Mouse (Mus musculus): ENCODE measurements at regions not wholly inside any gene's neighbourhood (a gene's known extent, or its start where the extent isn't known, plus 50 kb on each side); places are given as distances from the start of the nearest gene placed in this dataset.

DNA sequence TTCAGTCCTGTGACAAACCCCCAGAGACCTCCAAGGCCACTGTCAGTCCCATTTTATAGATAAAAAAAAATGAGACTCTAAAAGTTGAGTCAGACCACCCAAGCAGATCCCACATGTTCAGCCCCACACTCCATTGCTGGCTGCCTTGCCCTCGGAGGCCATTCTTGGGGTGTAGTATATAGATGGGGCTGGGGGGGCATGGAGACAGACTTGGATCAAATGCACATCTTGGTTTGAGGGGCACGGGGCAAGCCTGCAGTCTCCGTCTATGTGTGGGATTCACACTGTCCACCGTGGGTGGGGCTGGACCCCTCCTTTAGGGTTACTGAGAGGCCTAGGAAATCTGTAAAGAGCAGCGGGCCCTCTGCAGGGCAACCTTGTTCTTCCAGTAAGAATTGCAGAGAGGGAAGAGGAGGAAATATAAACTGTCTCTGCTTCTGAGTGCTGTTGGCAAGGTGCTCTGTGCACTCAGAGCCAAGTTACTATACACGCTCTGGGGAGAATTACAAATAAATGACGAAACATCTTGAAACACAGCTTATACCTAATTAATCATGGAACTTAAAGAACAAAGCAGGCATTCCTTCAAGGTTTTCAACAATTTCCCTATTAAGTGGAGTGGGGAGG lies 184.4 kb upstream of the Habp2 start:
- DNase-seq (ENCODE audit: low spot score) (no peak), ATAC-seq (replicated peaks; ENCODE audit: low FRiP score) (no peak)
- H3K9me3 ChIP-seq (ENCODE audit: control insufficient read depth, low read length), result no peaks in the 10 kb centered on the region
- no peaks in the 10 kb centered on the region for H3K27me3 ChIP-seq (replicated peaks; ENCODE audit: control insufficient read depth, insufficient read depth, low read length)
- 76% methylated on average over 7 of the region's 7 CpGs for WGBS
- no peak overlapping the region for H3K4me3 ChIP-seq (ENCODE audit: low read depth, low read length)
- H3K27ac ChIP-seq (ENCODE audit: low read depth, low read length), result no peak overlapping the region
- no peak overlapping the region for H3K4me2 ChIP-seq
- no peaks in the 10 kb centered on the region for H3K36me3 ChIP-seq (ENCODE audit: control insufficient read depth, insufficient read depth, low read length)
- H3K9ac ChIP-seq (ENCODE audit: low read depth, low read length), result no peak overlapping the region
- H3K4me1 ChIP-seq (replicated peaks; ENCODE audit: control insufficient read depth, insufficient read depth, low read length), result no peaks in the 10 kb centered on the region

DNA sequence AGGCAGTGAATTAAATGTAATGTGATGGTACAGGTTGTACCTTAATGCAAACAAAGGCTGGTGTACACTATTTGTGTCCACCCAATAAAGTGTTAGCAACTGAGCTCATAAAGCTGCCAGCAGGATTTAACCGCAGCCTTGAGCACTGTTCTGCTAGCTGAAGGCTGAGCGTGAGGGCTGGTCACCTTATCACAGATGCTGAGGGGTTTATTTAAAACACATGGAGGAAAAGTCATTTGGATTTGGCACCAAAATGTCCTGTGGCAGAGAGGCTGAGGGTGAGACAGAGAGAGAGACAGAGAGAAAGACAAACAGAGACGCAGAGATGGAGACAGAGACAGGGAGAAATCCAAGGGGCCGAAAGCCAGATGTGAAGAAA lies 181.9 kb upstream of the Habp2 start:
- Histone ChIP-seq H3K9me3 (ENCODE audit: control insufficient read depth, low read length) (no peaks in the 10 kb centered on the region), H3K27me3 (replicated peaks; ENCODE audit: control insufficient read depth, insufficient read depth, low read length) (no peaks in the 10 kb centered on the region), H3K9ac (ENCODE audit: low read depth, low read length) (no peak overlapping the region), H3K27ac (ENCODE audit: low read depth, low read length) (no peak overlapping the region), H3K36me3 (ENCODE audit: control insufficient read depth, insufficient read depth, low read length) (no peaks in the 10 kb centered on the region), H3K4me1 (replicated peaks; ENCODE audit: control insufficient read depth, insufficient read depth, low read length) (no peaks in the 10 kb centered on the region), H3K4me3 (ENCODE audit: low read depth, low read length) (no peak overlapping the region), H3K4me2 (no peak overlapping the region)
- no peak for ATAC-seq (replicated peaks; ENCODE audit: low FRiP score)
- 71% methylated on average over 4 of the region's 4 CpGs for WGBS
- DNase-seq (ENCODE audit: low spot score), result no peak

DNA sequence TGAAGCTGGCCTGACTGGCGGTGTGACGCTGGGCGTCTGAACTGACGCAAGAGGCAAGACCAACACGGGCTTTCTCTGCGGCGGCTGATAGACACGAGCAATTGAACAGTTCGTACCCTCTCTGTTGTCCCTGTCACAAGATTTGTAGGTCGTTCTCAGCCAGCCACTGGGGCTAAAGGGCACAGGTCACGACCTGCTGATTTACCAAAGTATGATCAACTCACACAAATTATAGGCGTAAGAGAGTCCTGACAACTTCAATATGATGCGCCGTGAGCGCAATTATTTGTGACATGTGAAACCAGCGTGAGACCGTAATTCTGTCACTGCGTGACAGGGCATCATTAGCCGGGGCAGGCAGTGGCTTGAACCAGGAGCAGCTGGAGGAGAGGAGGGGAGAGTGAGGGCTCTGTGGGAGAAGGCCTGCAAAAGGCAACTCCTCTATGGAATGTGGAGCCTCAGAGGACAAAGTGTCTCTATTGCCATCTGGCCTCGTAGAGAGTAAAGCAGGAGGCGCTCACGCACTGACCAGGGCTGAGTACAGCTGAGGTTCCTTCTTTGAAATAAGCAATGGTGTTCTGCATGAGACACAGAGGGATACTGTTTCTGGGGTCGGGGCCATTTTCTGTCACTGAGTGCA lies 181.4 kb upstream of the Habp2 start:
- Histone ChIP-seq H3K4me2 (no peak overlapping the region), H3K9me3 (ENCODE audit: control insufficient read depth, low read length) (no peaks in the 10 kb centered on the region), H3K27ac (ENCODE audit: low read depth, low read length) (no peak overlapping the region), H3K36me3 (ENCODE audit: control insufficient read depth, insufficient read depth, low read length) (no peaks in the 10 kb centered on the region), H3K27me3 (replicated peaks; ENCODE audit: control insufficient read depth, insufficient read depth, low read length) (no peaks in the 10 kb centered on the region), H3K4me3 (ENCODE audit: low read depth, low read length) (no peak overlapping the region), H3K4me1 (replicated peaks; ENCODE audit: control insufficient read depth, insufficient read depth, low read length) (no peaks in the 10 kb centered on the region), H3K9ac (ENCODE audit: low read depth, low read length) (no peak overlapping the region)
- DNase-seq (ENCODE audit: low spot score) (no peak), ATAC-seq (replicated peaks; ENCODE audit: low FRiP score) (no peak)
- WGBS, result 76% methylated on average over 23 of the region's 23 CpGs

DNA sequence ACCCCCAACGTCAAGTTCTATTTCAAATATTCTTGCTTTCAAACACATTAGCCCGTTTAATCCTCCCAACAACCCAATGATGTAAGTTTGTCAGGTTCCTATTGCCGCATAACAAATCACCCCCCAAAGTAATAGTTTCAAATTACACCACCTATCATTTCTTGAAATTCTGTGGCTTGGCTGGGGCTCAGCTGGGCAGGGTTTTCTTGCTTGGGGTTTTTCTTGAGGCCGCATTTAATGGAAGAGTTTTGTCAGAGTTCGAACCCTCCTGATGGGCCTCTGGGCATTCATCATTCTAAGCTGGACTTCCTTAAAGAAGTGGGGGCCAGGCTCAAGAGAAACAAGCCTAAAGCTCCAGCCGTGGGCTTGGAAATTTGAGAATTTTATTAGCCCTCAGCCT lies 178.1 kb upstream of the Habp2 start:
- Histone ChIP-seq H3K9me3 (ENCODE audit: control insufficient read depth, low read length) (no peaks in the 10 kb centered on the region), H3K27ac (ENCODE audit: low read depth, low read length) (no peak overlapping the region), H3K4me2 (no peak overlapping the region), H3K27me3 (replicated peaks; ENCODE audit: control insufficient read depth, insufficient read depth, low read length) (no peaks in the 10 kb centered on the region), H3K4me3 (ENCODE audit: low read depth, low read length) (no peak overlapping the region), H3K9ac (ENCODE audit: low read depth, low read length) (no peak overlapping the region), H3K36me3 (ENCODE audit: control insufficient read depth, insufficient read depth, low read length) (no peaks in the 10 kb centered on the region), H3K4me1 (replicated peaks; ENCODE audit: control insufficient read depth, insufficient read depth, low read length) (no peaks in the 10 kb centered on the region)
- DNase-seq (ENCODE audit: low spot score), result no peak
- ATAC-seq (replicated peaks; ENCODE audit: low FRiP score), result no peak
- 80% methylated on average over 6 of the region's 6 CpGs for WGBS

DNA sequence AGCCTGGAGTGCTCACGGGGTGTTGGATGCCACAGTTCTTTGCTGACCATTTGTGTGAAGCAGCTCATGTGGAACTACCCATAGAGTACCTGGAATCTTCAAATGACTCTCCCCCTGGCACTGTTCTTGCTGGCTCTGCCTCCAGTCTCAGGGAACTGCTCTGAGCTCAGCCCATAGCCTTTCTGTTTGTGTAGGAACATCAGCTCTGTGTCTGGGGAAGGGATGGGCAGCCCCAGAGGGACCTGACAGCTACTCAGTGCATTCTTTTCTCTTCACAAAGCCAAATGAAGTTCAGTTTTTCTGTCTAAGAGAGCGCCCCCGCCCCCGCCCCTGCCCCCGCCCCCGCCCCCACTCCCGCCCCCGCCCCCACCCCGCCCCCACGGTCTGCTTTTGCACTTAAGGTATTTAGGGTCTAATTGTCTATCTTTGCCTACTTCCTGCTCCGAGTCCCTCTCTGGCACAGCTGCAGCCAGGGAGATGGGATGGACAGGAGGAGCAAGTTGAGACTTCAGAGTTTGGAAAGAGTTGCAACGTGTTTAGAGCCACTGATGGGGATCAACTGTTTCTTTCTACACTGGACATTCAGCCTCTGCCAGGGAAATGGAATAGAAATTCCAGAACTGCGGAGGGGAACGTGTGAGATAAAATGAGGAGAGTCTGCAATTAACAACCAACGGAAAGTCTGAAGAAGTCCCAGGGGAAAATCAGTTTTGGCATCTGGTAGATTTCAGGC lies 171.2 kb upstream of the Habp2 start:
- DNase-seq (ENCODE audit: low spot score), result no peak
- Histone ChIP-seq H3K9me3 (ENCODE audit: control insufficient read depth, low read length) (no peaks in the 10 kb centered on the region), H3K4me3 (ENCODE audit: low read depth, low read length) (no peak overlapping the region), H3K27ac (ENCODE audit: low read depth, low read length) (no peak overlapping the region), H3K4me1 (replicated peaks; ENCODE audit: control insufficient read depth, insufficient read depth, low read length) (no peaks in the 10 kb centered on the region), H3K4me2 (no peak overlapping the region), H3K9ac (ENCODE audit: low read depth, low read length) (no peak overlapping the region), H3K27me3 (replicated peaks; ENCODE audit: control insufficient read depth, insufficient read depth, low read length) (no peaks in the 10 kb centered on the region), H3K36me3 (ENCODE audit: control insufficient read depth, insufficient read depth, low read length) (no peaks in the 10 kb centered on the region)
- ATAC-seq (replicated peaks; ENCODE audit: low FRiP score), result no peak
- 34% methylated on average over 14 of the region's 15 CpGs for WGBS

DNA sequence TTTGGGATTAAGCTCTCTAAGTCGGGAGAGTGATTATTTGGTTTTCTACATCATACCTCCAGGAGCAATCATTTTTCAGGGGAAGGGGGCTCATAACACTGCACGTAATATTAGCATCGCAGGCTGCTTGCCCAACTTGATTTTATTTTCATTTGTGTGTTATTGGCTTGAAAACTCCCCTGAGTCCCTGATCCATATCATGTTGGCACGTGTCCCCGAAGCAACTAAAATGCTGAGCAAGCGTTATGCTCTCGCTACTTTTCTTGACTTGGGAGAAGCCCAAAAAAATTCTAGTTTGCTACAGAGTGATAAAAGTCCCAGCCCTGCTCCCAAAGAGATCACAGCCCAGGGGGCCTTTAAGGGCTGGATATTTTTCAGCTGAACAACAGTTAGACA lies 170.7 kb upstream of the Habp2 start:
- ATAC-seq (replicated peaks; ENCODE audit: low FRiP score) (no peak), DNase-seq (ENCODE audit: low spot score) (no peak)
- H3K4me1 ChIP-seq (replicated peaks; ENCODE audit: control insufficient read depth, insufficient read depth, low read length), result no peaks in the 10 kb centered on the region
- H3K27me3 ChIP-seq (replicated peaks; ENCODE audit: control insufficient read depth, insufficient read depth, low read length), result no peaks in the 10 kb centered on the region
- H3K36me3 ChIP-seq (ENCODE audit: control insufficient read depth, insufficient read depth, low read length), result no peaks in the 10 kb centered on the region
- H3K4me2 ChIP-seq, result no peak overlapping the region
- WGBS, result 77% methylated on average over 7 of the region's 7 CpGs
- H3K9me3 ChIP-seq (ENCODE audit: control insufficient read depth, low read length), result no peaks in the 10 kb centered on the region
- no peak overlapping the region for H3K27ac ChIP-seq (ENCODE audit: low read depth, low read length)
- no peak overlapping the region for H3K4me3 ChIP-seq (ENCODE audit: low read depth, low read length)
- H3K9ac ChIP-seq (ENCODE audit: low read depth, low read length), result no peak overlapping the region

DNA sequence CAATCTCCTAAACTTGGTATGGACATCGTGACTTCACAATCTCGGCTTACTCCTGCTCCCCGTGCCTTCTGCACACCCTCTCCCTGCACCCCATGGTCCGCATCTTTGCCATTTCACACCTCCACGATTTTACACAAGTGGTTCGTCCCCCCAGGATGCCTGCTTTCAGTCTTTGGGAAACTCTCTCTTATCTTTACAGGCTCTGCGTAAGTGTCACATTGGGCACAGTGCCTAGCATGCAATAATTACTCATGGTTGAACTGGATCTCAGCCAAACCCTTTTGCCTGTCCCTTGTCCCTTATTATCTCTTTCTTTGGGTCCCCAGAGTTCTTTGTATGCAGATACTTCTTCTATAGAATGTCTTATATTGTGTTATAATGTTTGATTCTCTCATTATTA lies 166.2 kb upstream of the Habp2 start:
- no peak overlapping the region for H3K4me3 ChIP-seq (ENCODE audit: low read depth, low read length)
- ATAC-seq (replicated peaks; ENCODE audit: low FRiP score), result no peak
- no peak overlapping the region for H3K4me2 ChIP-seq
- WGBS, result 79% methylated on average over 7 of the region's 7 CpGs
- no peaks in the 10 kb centered on the region for H3K4me1 ChIP-seq (replicated peaks; ENCODE audit: control insufficient read depth, insufficient read depth, low read length)
- no peak for DNase-seq (ENCODE audit: low spot score)
- no peak overlapping the region for H3K27ac ChIP-seq (ENCODE audit: low read depth, low read length)
- no peaks in the 10 kb centered on the region for H3K9me3 ChIP-seq (ENCODE audit: control insufficient read depth, low read length)
- H3K27me3 ChIP-seq (replicated peaks; ENCODE audit: control insufficient read depth, insufficient read depth, low read length), result no peaks in the 10 kb centered on the region
- H3K36me3 ChIP-seq (ENCODE audit: control insufficient read depth, insufficient read depth, low read length), result no peaks in the 10 kb centered on the region
- H3K9ac ChIP-seq (ENCODE audit: low read depth, low read length), result no peak overlapping the region

DNA sequence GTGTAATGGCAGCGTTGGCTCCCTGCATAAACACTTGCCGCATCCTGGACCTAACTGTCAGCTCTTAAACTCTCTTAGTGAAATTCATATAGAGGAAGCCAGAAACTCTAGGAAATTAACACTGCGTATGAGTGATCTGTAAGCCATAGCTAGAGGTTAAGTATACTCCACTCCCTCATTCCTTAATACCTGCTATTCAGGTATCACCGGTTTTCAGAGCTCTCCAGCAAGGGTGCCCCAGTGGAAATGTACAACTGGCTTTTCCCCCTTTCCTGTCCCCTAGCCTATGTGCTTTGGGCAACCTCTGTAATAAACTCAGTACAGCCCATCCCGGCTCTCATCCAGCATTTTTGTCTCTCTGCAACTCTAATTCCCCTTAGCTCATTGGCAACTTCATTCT lies 164.8 kb upstream of the Habp2 start:
- Histone ChIP-seq H3K36me3 (ENCODE audit: control insufficient read depth, insufficient read depth, low read length) (no peaks in the 10 kb centered on the region), H3K9me3 (ENCODE audit: control insufficient read depth, low read length) (no peaks in the 10 kb centered on the region), H3K9ac (ENCODE audit: low read depth, low read length) (no peak overlapping the region), H3K27me3 (replicated peaks; ENCODE audit: control insufficient read depth, insufficient read depth, low read length) (no peaks in the 10 kb centered on the region), H3K4me3 (ENCODE audit: low read depth, low read length) (no peak overlapping the region), H3K27ac (ENCODE audit: low read depth, low read length) (no peak overlapping the region), H3K4me1 (replicated peaks; ENCODE audit: control insufficient read depth, insufficient read depth, low read length) (no peaks in the 10 kb centered on the region), H3K4me2 (no peak overlapping the region)
- DNase-seq (ENCODE audit: low spot score) (no peak), ATAC-seq (replicated peaks; ENCODE audit: low FRiP score) (no peak)
- 90% methylated on average over 5 of the region's 5 CpGs for WGBS

DNA sequence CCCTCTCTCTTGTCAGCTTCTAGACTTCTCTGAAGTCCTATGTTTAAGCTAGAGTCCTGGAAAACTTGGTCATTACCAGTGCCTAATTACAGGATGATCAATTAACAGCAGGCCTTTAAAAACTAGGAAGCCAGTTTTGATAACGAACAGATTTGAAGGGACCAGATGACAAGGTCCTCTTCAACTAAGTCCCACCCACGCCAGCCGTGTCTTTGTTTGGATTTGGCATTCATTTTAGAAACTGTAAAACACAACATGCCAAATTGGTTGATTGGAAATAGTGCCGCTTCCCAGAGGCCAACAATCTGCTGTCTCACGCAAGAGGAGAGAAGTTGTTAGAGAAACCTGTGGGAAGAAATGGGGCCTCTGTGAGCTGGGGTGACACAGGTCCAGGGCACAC lies 155.4 kb upstream of the Habp2 start:
- H3K9me3 ChIP-seq (ENCODE audit: control insufficient read depth, low read length), result no peaks in the 10 kb centered on the region
- no peak overlapping the region for H3K4me2 ChIP-seq
- no peak overlapping the region for H3K9ac ChIP-seq (ENCODE audit: low read depth, low read length)
- 64% methylated on average over 5 of the region's 5 CpGs for WGBS
- H3K36me3 ChIP-seq (ENCODE audit: control insufficient read depth, insufficient read depth, low read length), result no peaks in the 10 kb centered on the region
- H3K27me3 ChIP-seq (replicated peaks; ENCODE audit: control insufficient read depth, insufficient read depth, low read length), result 0 out of 2 replicates have a peak, but pooled peaks cover 2% of the 10 kb centered on the region
- H3K27ac ChIP-seq (ENCODE audit: low read depth, low read length), result no peak overlapping the region
- H3K4me3 ChIP-seq (ENCODE audit: low read depth, low read length), result no peak overlapping the region
- ATAC-seq (replicated peaks; ENCODE audit: low FRiP score) (no peak), DNase-seq (ENCODE audit: low spot score) (no peak)
- no peaks in the 10 kb centered on the region for H3K4me1 ChIP-seq (replicated peaks; ENCODE audit: control insufficient read depth, insufficient read depth, low read length)

Data from liver, embryonic 11.5 days (tissue).